Mouse (Mus musculus) retina, embryonic 14.5 days (tissue): ENCODE data around the gene Yjefn3.

Experiments used
- DNase-seq: peaks from one replicate; pipeline ENCODE4 v3.0.0-alpha.2; 2015; ENCODE audit warnings: low spot score

Gene Yjefn3

DNA sequence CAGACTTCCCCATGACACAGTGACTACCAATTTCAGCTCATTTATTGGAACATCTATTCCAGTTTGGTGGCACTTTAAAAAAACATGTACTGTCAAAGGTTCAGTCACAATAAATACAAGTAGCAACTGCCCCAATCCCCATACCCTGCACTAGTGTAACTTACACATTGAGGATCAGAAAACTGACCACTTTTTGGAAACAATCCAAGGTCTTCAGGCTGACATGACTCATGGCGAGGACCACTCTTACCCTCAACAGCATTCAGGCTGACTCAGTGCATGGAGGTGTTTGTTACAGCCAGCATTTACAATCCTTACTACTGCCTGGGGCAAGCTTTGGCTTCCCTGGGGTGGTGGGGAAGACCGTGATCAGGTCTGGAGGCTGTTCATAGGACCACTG lies 4.6 kb upstream of the Yjefn3 start:
- no peak for DNase-seq

DNA sequence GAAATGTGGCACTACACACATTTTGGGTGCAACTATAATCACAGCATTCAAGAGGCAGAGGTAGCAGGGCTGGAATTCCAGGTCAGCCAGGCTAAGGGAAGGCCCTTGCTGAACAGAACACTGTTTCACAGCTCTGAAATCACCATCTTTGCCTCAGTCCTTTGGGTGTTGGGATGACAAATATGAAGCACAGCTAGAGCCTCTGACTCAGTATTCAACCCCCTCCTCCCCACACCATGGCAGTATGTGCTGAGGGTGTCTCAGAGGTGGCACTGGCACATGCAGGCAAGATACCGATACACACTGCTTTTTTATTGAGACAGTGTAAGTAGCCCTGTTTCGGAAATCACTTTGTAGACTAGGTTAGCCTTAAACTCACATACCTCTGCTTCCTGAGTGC lies 3.7 kb upstream of the Yjefn3 start:
- no peak for DNase-seq

DNA sequence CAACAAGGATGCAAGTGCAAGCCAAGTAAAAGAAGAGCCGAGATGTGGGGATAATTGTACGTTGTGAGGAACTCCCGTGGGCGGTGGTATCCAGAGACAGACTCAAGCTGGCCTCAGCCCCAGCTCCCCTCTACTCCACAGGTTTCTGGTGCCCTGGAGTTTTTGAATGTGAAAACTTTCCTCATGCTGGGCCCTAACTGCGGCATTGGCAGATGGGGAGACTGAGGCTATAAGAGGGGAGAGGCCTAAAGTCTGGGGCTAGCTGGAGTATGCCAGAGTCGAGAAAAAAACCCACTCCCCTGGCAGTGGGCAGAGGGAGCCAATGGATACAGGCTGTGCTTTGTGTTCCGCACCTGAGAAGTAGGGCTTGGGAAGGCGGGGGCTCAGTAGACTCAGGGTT lies 1.6 kb upstream of the Yjefn3 start:
- no peak for DNase-seq

DNA sequence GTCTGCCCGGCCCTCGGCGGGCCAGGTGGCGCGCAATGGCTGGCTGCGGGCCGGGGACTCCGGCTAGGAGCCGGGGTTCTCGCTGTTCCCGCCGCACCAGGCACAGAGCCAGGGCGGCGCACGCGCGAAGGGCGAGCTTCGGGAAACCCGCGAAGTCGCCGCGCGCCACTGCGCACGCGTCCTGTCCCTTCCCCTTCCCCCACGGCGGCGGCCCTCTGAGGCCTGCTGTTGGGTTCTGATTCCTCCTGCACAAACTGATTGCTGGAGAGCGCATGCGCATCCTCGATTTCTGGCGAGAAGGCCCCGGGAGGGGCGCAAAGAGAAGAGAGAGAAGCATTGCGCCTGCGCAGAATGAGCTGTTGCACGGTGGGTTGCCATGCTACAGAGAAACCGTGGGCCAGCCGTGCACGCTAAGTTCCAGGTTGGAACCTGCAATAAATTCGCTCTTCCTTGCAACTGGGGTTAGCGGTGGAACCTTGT lies 591 bp upstream of the Yjefn3 start:
- DNase-seq = peak; percentile 100

DNA sequence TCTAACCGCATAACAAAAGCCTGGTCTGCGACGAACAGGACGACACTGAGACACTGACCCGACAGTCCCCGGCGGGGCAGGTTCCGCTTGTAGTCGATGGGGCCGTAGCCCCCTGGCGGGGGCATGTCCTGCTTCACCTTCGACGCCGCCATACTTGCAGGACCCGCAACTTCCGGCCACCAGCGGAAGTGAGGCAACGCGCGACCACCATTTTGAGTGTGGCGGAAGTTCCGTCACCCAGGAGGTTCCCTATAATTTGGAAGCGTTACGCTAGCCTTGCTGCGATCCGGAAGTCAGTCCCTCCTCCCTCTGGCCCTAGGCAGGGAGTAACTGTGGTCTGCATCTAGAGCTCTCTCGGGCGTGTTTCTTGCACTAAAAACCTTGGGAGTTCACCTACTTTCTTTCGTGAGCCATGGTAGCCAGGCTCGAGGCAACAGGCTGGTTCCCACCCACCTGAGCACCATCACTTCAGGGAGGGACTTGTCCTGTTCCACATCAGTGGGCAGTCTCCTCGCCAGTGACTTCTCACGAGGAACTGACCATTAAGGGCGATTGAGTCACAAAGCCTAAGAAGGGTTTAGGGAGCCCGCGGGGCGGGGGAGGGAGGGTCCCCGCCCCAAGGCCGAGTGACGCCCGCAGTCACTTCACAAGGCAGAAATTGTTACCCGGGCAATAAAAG lies 889 bp downstream of the Yjefn3 start:
- peak; percentile 94 for DNase-seq

DNA sequence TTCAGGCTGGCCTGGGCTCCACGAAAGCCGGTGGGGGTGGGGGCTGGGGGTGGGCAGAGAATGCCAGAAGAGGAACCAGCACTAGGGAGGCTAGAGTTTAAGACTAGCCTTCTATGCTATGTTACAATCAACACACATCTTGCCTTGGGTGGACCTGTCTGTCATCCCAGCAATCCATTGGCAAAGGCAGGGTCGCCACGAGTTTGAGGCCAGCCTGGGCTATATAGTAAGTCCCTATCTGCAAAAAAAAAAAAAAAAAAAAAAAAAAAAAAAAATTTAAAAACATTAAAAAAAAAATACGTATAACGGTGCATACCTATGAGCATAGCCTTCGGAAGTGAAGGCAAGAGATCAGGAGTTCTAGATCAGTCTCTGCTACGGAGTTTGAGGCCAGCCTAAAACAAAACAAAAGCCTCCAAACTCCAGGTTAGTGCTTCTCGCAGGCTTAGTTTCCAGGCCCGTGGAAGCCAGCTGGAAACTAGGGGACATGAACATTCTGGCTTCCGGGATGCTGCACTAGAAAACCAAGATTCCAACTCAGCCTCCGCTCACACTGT lies 1.5 kb downstream of the Yjefn3 start:
- no peak for DNase-seq

DNA sequence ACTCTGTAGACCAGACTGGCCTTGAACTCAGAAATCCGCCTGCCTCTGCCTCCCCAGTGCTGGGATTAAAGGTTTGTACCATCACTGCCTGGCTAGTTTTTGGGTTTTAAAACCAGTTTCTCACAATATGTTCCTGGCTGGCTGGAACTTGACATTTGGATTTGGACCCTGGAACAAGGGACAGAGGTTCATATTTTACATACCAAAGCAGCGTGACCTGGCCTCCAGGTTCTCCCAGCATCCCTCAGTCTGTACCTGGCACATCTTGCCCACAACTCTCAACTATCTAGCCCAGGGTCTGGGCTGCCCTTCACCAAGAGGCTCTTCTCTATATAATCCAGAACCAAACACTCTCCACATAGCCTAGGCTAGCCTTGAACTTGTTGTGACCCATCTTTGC lies 2.6 kb downstream of the Yjefn3 start:
- no peak for DNase-seq

DNA sequence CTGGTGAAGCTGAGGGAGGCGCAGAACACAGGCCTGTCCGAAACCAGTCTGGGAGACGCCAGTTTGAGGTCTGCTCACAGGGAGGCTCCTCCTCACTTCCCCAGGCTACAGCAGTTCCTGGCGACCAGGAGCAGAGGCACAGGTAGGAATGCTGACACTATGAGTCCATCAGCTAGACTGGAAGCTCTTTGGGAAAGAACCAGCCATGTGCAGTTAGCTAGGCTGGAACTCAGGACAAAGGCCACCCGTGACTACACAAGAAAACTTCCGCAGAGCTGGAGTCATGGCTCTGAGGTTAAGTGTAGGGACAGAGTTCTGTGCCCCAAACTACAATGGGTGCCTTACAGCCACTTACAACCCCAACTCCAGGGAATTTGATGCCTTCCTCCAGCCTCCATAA lies 4.7 kb downstream of the Yjefn3 start:
- DNase-seq = no peak

DNA sequence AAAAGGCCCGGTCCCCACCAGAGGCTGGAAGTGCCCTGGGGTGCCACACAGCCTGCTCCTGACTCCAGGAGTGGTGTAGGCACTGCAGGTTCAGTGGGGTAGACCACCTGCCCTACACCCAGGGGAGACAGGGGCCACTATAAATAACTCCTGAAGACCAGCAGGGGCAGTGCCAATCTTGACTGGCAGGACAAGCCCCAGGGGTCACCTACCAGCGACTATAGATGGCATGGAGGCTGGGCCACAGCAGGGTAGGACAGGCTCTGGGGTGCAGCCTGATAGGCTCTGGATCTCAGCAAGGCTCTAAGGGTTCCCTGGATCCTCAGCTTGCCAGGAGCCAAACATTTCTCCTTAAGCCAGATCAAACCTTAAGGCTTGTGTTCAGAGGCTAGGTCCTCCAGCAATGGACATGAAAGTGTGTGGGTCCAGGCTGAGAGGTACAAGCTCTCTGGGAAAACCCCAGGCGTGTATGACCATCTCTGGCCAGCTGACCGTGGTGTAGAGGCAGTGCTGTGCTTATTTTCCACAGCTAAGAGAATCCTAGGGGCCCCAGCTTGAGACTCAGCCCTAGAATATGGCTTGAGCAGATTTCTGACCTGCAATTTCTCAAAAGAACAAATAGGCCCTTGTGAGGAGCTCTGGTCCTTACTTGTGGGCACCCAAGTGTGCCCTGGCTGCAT lies 6.6 kb downstream of the Yjefn3 start:
- no peak for DNase-seq

DNA sequence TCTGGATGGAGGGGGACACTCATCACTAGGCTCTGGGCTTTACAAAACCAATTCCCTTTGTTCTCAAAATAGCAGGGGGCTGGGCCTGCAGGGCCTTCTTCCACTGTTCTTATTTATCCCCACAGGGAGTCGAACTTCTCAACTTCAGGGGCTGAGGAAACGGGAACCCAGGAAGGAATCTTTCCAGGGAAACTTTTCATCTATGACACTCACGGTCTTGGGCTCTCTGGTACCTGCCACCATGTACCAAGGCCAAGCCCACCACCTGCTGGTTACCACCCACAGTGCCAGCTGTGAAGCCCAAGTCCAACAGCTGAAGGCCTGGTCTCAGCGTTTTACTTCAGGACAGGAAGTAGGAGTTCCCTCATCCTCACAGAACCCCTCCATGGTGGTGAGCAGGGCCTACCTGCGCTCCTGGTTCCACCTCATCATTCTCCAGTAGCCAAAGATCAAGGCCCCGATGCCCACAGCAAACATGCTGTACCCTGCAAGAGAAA lies 7.6 kb downstream of the Yjefn3 start:
- no peak for DNase-seq

DNA sequence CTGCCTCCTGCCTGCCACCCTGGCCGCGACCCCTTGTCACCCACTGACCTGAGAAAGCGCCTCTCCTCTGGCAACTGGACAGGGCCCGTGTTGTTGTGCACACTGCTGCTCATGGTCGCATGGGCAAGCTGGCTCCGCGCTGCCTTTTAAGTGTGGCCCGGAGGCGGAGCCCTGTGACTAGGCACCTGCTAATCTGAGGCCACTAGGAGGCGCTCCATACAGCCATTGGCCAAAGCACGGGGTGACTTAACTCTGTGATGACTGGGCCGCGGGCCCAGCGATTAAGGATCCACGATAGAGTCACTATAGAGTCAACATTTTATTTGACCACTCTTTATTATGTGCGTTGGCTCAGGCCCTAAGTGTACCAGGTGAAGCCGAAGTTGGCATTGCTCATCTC lies 8.6 kb downstream of the Yjefn3 start:
- peak; percentile 81 for DNase-seq

DNA sequence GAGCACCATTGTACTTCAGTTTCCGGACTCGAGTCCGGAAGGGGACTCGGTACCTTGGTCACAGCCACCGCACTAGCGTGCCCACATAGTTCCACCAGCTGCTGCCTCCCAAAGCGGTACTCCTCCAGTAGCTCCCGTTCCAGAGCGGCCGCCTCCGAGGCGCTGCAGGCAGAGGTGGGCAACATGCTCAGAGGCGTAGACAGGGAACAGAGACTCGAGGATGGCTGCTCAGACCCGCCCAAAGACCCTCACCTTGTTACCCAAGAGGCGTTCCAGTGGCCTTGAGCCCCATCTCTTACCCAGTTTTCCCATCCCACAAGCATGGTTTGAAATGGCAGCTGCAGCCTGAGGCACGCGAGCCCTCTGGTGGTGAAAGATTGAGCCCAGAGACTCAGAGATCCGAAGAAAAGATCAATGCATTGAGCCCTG lies 11.7 kb downstream of the Yjefn3 start:
- peak; percentile 77 for DNase-seq

DNA sequence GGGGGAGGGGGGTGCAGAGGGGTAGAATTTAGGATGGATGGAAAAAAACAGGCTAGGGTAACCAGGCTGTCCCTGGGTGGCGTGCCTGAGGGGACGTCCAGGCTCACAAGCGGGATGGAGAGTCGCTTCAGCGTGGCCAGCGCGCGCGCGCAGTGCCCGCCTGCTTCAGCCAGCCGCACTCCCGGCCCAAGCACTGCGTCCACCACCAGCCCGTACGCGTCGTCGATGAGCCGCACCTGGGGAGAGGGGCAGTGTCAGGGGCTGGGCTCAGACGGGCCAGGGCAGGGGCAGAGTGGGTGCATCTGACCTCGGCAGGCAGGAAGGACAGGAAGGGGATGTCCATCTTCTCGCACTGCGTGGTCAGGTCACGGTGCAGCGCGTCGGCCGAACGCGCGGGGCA lies 13.6 kb downstream of the Yjefn3 start:
- no peak for DNase-seq

DNA sequence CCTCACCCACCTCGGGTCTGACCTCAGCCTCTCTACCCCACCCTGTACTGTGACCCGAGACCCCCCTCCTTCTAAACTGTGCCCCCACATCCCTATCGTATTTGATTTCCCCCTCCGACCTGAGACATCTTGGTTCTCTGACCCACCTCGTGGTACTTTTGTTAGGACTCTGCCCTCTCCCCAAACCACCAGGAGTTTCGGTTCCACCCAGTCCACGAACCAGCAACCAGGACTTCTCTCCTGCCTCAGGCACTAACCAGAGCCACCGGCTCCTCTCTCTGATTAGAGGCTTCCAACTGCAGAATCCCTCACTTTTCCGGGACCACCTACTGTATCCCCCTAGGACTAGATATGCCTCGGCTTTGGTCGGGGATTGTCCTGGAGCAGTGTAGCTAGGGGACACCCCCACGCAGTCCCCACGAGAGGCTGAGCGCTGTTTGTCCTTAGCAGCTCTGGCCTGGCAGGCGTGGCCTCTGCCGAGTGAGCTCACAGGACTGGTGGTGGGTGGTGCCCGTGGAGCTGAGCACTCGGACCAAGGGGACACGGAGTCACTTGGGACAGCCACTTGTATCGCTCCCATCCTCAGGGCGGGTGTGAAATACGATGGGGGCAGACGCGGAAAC lies 14.2 kb downstream of the Yjefn3 start:
- DNase-seq = no peak

DNA sequence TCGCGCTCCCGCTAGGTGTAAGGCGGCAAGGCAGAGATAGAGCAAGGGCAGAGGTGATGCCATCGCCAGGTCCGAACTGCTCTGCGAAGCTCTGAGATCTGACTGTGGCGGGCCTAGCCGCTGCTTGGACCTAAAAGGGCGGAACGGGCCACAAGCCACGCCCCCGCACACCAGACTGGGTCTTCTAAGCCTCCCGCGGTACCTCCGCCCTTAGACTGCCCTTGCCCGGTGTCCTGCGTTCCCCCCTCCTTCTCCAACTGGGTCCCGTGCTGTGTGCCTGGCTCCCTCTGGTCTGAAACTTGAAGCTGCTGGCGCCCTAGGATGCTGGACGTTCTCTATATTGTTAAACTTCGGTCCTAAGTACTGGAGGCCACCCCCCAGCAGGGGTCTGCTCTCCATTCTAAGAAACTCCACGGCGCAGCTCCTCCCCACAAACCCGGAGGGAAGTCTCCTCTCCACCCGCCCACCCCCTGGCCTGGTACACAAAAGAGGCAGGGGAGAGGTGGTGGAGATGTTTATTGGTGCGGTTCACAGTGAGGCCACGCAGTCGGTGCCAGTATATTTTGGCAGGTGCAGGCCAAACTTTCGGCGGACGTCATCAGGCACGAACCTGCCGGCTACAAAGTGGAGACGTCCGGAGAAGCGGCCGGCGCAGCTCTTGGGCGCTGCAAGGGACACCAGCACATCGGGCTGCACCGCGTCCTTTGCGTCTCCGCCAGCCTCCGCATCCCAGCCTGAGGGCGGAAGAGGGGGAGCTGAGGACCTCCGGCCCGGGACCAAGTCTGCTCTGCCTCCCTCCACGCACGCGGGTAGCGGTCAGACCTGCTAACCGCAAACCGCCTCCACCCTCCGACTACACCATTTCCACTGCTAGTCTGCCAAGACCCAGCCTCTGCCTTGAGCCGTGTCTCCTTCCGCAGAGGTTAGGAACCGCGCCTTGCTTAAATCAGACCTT lies 14.9 kb downstream of the Yjefn3 start, which contains the start of gene Cilp2:
Cilp2 (minus strand) TSS at position 399 of the 955 bp plus-strand sequence.
- no peak for DNase-seq

DNA sequence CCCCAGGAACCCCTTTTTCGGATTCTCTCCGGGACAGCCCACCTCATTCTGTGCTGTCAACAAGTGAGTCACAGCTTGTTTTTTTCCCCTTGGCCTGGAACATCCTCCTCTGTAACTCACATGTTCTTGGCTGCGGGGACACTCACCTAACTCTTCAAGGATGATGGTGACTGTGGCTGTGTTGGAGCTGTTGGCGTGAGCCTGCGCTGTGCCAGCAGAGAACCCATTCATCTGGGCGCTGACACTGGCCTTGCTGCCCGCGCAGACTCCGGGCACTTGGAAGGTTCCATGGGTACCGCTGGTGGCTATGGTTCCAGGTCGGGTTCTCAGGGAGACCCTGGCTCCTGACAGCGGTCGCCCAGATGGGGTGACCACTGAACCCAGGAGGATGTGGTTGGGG lies 18.4 kb downstream of the Yjefn3 start:
- DNase-seq = no peak

DNA sequence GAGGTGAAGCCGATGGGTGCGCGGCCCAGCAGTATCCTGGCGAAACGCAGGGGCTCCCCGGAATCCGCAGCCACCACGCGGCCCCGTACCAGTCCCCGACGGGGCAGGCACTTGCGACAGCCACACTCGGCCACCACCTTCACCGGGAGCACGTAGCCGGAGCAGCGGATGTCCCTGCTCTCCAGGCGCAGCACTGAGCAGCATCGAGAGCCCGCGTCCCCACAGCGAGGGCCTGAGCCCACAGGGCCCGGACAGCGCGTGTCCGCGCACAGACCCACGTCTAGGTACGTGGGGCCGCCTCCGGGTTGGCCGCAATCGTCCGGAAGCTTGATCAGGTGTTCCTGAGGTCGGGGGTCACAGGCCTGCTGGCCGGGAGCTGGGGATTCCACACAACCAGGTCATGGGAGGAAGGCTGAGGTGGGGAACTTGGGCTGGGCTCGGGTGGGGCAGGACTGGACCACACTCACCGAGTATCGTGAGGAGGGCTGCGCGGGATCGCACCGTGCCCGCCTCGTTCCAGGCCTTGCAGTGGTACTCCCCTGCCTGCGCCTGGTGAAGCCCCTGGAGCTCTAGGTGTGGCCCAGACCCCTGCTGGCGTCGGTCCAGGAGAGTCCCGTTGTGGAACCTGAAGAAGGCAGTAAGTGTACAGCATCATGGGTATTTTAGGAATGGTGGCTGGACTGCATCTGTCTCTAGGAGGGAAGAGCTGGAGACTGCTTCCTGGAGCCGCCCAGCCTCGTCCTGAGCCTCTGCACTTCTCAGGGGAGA lies 19.5 kb downstream of the Yjefn3 start:
- DNase-seq = no peak

DNA sequence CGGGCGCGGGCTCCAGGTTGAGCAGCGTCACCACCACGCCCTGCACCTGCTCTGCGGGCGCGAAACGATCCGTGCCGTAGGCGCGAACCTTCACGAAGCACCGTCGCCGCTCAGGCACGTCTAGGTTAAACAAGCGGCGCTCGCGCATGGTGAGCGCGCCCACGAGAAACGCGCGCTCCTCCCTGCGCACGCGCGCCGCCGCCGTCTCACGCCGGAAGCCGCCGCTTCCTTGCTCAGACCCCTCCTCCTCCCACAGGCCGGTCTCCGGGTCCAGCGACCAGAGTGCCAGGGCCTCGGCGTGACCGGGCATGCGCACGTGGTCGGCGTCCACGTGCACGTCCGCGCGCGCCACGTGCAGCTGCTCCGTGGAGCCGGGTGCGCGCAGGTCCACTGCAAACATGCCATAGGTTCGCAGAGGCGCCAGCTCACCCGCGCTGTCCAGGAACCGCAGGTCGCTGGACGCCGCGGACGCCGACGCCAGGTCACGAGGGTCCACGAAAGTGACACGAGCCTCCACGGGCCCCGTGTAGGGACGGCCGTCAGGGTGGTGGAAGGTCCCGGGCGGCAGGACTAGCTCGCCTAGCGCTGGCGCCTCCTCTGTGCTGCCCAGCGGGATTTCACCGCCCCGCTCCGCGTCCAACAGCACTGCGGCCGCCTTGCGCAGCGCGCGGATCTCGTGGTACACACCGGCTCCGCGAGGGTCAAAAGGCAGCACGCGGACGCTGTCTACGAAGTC lies 20.3 kb downstream of the Yjefn3 start:
- peak; percentile 71 for DNase-seq

DNA sequence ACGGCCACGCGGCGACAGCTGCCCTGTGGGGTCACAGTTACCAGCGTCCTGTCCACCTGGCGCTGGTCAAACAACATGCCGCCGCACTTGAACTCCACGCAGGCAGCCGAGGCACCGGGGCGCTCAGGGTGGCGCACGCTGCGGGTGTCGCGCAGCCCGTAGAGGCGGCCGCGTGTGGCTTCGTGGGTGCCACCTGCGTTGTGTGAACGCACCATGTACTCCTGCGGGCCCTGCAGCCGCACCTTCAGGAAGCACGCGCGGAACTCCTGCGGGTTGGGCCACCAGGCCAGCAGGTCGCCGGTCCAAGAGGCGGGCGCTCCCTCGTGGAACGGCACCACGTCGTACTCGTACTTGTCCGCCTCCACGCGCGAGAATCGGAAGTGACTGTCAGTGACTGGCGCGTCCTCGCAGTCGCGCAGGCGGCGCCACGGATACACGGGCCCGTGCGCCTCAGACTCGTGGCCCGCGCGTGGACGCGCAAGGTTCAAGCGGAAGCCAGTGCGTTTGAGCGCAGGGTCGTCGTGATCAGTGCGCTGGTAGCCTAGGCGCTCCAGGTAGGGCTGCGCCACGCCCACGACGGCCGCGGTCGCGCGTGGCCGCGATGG lies 21.1 kb downstream of the Yjefn3 start:
- no peak for DNase-seq

DNA sequence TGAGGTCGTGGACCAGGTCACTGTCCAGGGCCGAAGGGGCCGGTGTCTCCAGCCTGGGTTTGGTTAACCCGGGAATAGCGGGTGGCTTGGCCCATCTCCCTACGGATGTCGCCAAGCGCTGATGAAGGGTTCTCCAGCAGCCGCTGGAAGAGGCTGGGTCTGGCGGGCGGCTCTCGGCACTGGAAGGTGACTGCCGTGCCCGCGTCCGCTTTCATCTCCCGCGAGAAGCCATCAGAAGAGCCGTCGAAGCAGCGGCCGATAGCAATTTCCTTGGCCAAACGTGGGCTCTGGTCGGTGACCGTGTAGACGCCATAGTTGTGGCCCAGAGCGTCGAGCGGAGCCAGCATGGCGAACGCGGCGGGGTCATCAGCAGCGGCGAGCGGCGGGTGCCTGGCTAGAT lies 21.7 kb downstream of the Yjefn3 start:
- DNase-seq = no peak
